Mouse (Mus musculus): Measurements from ENCODE around the gene Defb36.

Gene Defb36

GRCm38 (mm10) chr2:152604057-152604456, at the start of gene Defb36:
Gene Defb36, plus strand, starts transcription at chr2:152604327.
- peak; percentile 26 for DNase-seq (ENCODE audit: low spot score)

- no peak for DNase-seq (ENCODE audit: low spot score)
Observed at GRCm38 (mm10) chr2:152556655-152557054, 47.5 kb upstream of the Defb36 start.

GRCm38 (mm10) chr2:152569038-152569437, 35.1 kb upstream of the Defb36 start, which contains the start of gene Gm17416:
Gene Gm17416, plus strand, starts transcription at chr2:152569338.
- DNase-seq (ENCODE audit: low spot score): no peak

- no peak for DNase-seq (ENCODE audit: low spot score)
Observed at GRCm38 (mm10) chr2:152569881-152570280, 34.2 kb upstream of the Defb36 start.

- peak; percentile 46 for DNase-seq (ENCODE audit: low spot score)
Observed at GRCm38 (mm10) chr2:152570313-152570712, 33.8 kb upstream of the Defb36 start.

GRCm38 (mm10) chr2:152572114-152572794, 31.9 kb upstream of the Defb36 start, which contains the start of gene Defb21:
Gene Defb21, plus strand, starts transcription at chr2:152572744.
- DNase-seq (ENCODE audit: low spot score): no peak

GRCm38 (mm10) chr2:152573484-152573883, 30.6 kb upstream of the Defb36 start:
- no peak for DNase-seq (ENCODE audit: low spot score)

GRCm38 (mm10) chr2:152580107-152580506, 24.0 kb upstream of the Defb36 start, which contains the start of gene Defb19:
Gene Defb19, minus strand, starts transcription at chr2:152580312.
- DNase-seq (ENCODE audit: low spot score): no peak

- no peak for DNase-seq (ENCODE audit: low spot score)
Observed at GRCm38 (mm10) chr2:152580612-152581011, 23.5 kb upstream of the Defb36 start.

- DNase-seq (ENCODE audit: low spot score): no peak
Observed at GRCm38 (mm10) chr2:152586926-152587560, 17.1 kb upstream of the Defb36 start.

GRCm38 (mm10) chr2:152588450-152588849, 15.7 kb upstream of the Defb36 start:
- DNase-seq (ENCODE audit: low spot score): no peak

- no peak for DNase-seq (ENCODE audit: low spot score)
Observed at GRCm38 (mm10) chr2:152589021-152589420, 15.1 kb upstream of the Defb36 start.

- DNase-seq (ENCODE audit: low spot score): no peak
Observed at GRCm38 (mm10) chr2:152599299-152599698, 4.8 kb upstream of the Defb36 start, which contains the start of gene Defb45. Gene Defb45, minus strand, starts transcription at chr2:152599399.

GRCm38 (mm10) chr2:152600076-152600475, 4.1 kb upstream of the Defb36 start:
- no peak for DNase-seq (ENCODE audit: low spot score)

GRCm38 (mm10) chr2:152601275-152601960, 2.7 kb upstream of the Defb36 start:
- DNase-seq (ENCODE audit: low spot score): no peak

GRCm38 (mm10) chr2:152607746-152608145, 3.6 kb downstream of the Defb36 start:
- no peak for DNase-seq (ENCODE audit: low spot score)

- DNase-seq (ENCODE audit: low spot score): no peak
Observed at GRCm38 (mm10) chr2:152608719-152609118, 4.6 kb downstream of the Defb36 start.

- DNase-seq (ENCODE audit: low spot score): peak; percentile 61
Observed at GRCm38 (mm10) chr2:152612193-152612592, 8.1 kb downstream of the Defb36 start.

- peak; percentile 42 for DNase-seq (ENCODE audit: low spot score)
Observed at GRCm38 (mm10) chr2:152615563-152615962, 11.4 kb downstream of the Defb36 start.

GRCm38 (mm10) chr2:152616470-152616869, 12.3 kb downstream of the Defb36 start:
- no peak for DNase-seq (ENCODE audit: low spot score)

- DNase-seq (ENCODE audit: low spot score): no peak
Observed at GRCm38 (mm10) chr2:152617374-152617773, 13.2 kb downstream of the Defb36 start.

- no peak for DNase-seq (ENCODE audit: low spot score)
Observed at GRCm38 (mm10) chr2:152620367-152621134, 16.4 kb downstream of the Defb36 start.

Measured in yolk sac, embryonic 10.5 days (tissue).